Mouse (Mus musculus) intestine, embryonic 14.5 days (tissue): ENCODE data around the gene Cfap46. TPM values are rescaled to one million over a fixed set of nuclear protein-coding genes. Genes with fewer than 3 reads are reported as not detected.

Source experiments
- ATAC-seq: fragments of 200-750 bp; cut with Nextera tagmentation; replicated peaks from 2 replicates; pipeline ENCODE4 v1.8.0; 2017; ENCODE audit warnings: low read depth, moderate number of reproducible peaks, moderate TSS enrichment, moderate library complexity; ENCODE audit not compliant: low FRiP score, low TSS enrichment
- DNase-seq: peaks from one replicate; pipeline ENCODE4 v3.0.0-alpha.2; 2018; ENCODE audit warnings: low spot score
- H3K27ac ChIP-seq: fragments of 300-500 bp; sonication (generic); 2 replicates; pipeline ENCODE4 v1.5.1; 2014; ENCODE audit warnings: low read depth, mild to moderate bottlenecking, control low read depth
- H3K27me3 ChIP-seq: fragments of 300-500 bp; sonication (generic); replicated peaks from 2 replicates; pipeline ENCODE4 v1.6.1; 2014; ENCODE audit warnings: low read length, control low read depth; ENCODE audit not compliant: control insufficient read depth, insufficient read depth
- H3K36me3 ChIP-seq: fragments of 300-500 bp; sonication (generic); 2 replicates; pipeline ENCODE4 v1.6.1; 2014; ENCODE audit warnings: low read length, control low read depth; ENCODE audit not compliant: control insufficient read depth, insufficient read depth
- H3K4me1 ChIP-seq: fragments of 300-500 bp; sonication (generic); replicated peaks from 2 replicates; pipeline ENCODE4 v1.6.1; 2014; ENCODE audit warnings: low read length, control low read depth, mixed read lengths; ENCODE audit not compliant: control insufficient read depth, insufficient read depth
- H3K4me2 ChIP-seq: fragments of 300-500 bp; sonication (generic); 2 replicates; pipeline ENCODE4 v1.6.1; 2014; ENCODE audit warnings: low read length
- H3K4me3 ChIP-seq: fragments of 300-500 bp; sonication (generic); 2 replicates; pipeline ENCODE4 v1.5.1; 2014; ENCODE audit warnings: low read depth, low read length, control low read depth, mixed read lengths
- H3K9ac ChIP-seq: fragments of 300-500 bp; sonication (generic); 2 replicates; pipeline ENCODE4 v1.6.1; 2014; ENCODE audit warnings: mild to moderate bottlenecking, low read length
- H3K9me3 ChIP-seq: fragments of 300-500 bp; sonication (generic); 2 replicates; pipeline ENCODE4 v1.6.1; 2016; ENCODE audit warnings: low read length, control low read depth; ENCODE audit not compliant: control insufficient read depth
- WGBS: fragments of 180-500 bp; shearing (Covaris S2); extraction: QIAGEN DNeasy Blood & Tissue Kit; methylation state at CpG from one replicate; pipeline ENCODE4 v1.1.7; 2014; 5-methylcytosine and 5-hydroxymethylcytosine counted together
- polyA plus RNA-seq: library from polyadenylated mRNA; unstranded; fragments of >200 nt; fragmentation: Nextera tagmentation; extraction: Ambion mirVana; gene quantifications from 2 replicates; pipeline ENCODE4 v1.2.1, GENCODE M21; 2014

Gene Cfap46
- polyA plus RNA-seq, 1 experiment from 2014 or later = 0.14 TPM

- ATAC-seq (no peak), DNase-seq (peak; percentile 98)
- H3K27me3 ChIP-seq = no peaks in the 10 kb centered on the region
- no peaks in the 10 kb centered on the region for H3K9me3 ChIP-seq
- no peak overlapping the region for H3K4me2 ChIP-seq
- no peaks in the 10 kb centered on the region for H3K4me1 ChIP-seq
- H3K4me3 ChIP-seq = no peak overlapping the region
- H3K9ac ChIP-seq = no peak overlapping the region
- no peak overlapping the region for H3K27ac ChIP-seq
- 44% methylated on average over 10 of the region's 10 CpGs for WGBS
- no peaks in the 10 kb centered on the region for H3K36me3 ChIP-seq
These were observed 35.4 kb downstream of the Cfap46 start for GRCm38 (mm10) chr7:139648107-139648824.

- no peak for DNase-seq
- H3K27ac ChIP-seq = no peak overlapping the region
- H3K9ac ChIP-seq = no peak overlapping the region
- WGBS = 53% methylated on average over 2 of the region's 2 CpGs
- H3K4me1 ChIP-seq = no peaks in the 10 kb centered on the region
- no peak overlapping the region for H3K4me3 ChIP-seq
- no peaks in the 10 kb centered on the region for H3K36me3 ChIP-seq
- no peak overlapping the region for H3K4me2 ChIP-seq
- H3K9me3 ChIP-seq = no peaks in the 10 kb centered on the region
- no peak for ATAC-seq
- H3K27me3 ChIP-seq = no peaks in the 10 kb centered on the region
These were observed 50.2 kb downstream of the Cfap46 start for GRCm38 (mm10) chr7:139633393-139633792.

GRCm38 (mm10) chr7:139625156-139625555 is 58.5 kb downstream of the Cfap46 start:
- Histone ChIP-seq H3K36me3 (no peaks in the 10 kb centered on the region), H3K4me1 (no peaks in the 10 kb centered on the region), H3K4me3 (no peak overlapping the region), H3K9me3 (no peaks in the 10 kb centered on the region), H3K27me3 (no peaks in the 10 kb centered on the region), H3K27ac (no peak overlapping the region), H3K4me2 (no peak overlapping the region), H3K9ac (no peak overlapping the region)
- no peak for DNase-seq
- no peak for ATAC-seq
- WGBS = 83% methylated on average over 9 of the region's 9 CpGs

GRCm38 (mm10) chr7:139622568-139622967 is 61.0 kb downstream of the Cfap46 start:
- no peaks in the 10 kb centered on the region for H3K27me3 ChIP-seq
- WGBS = 83% methylated on average over 13 of the region's 13 CpGs
- H3K27ac ChIP-seq = no peak overlapping the region
- H3K4me1 ChIP-seq = no peaks in the 10 kb centered on the region
- no peak overlapping the region for H3K4me3 ChIP-seq
- no peak for ATAC-seq
- DNase-seq = no peak
- no peak overlapping the region for H3K4me2 ChIP-seq
- no peaks in the 10 kb centered on the region for H3K36me3 ChIP-seq
- H3K9ac ChIP-seq = no peak overlapping the region
- H3K9me3 ChIP-seq = no peaks in the 10 kb centered on the region

- H3K9me3 ChIP-seq = no peaks in the 10 kb centered on the region
- peak; percentile 86 for DNase-seq
- WGBS = 62% methylated on average over 12 of the region's 12 CpGs
- ATAC-seq = peak; percentile 63
- H3K4me2 ChIP-seq = no peak overlapping the region
- H3K27ac ChIP-seq = no peak overlapping the region
- H3K4me3 ChIP-seq = no peak overlapping the region
- H3K36me3 ChIP-seq = no peaks in the 10 kb centered on the region
- no peaks in the 10 kb centered on the region for H3K4me1 ChIP-seq
- H3K27me3 ChIP-seq = no peaks in the 10 kb centered on the region
- H3K9ac ChIP-seq = no peak overlapping the region
These were observed 67.5 kb downstream of the Cfap46 start for GRCm38 (mm10) chr7:139615767-139616766.

GRCm38 (mm10) chr7:139610328-139610727 is 73.3 kb downstream of the Cfap46 start:
- Histone ChIP-seq H3K4me2 (no peak overlapping the region), H3K27me3 (no peaks in the 10 kb centered on the region), H3K36me3 (no peaks in the 10 kb centered on the region), H3K9ac (no peak overlapping the region), H3K4me3 (no peak overlapping the region), H3K4me1 (no peaks in the 10 kb centered on the region), H3K27ac (no peak overlapping the region), H3K9me3 (no peaks in the 10 kb centered on the region)
- DNase-seq (no peak), ATAC-seq (no peak)
- 78% methylated on average over 2 of the region's 2 CpGs for WGBS

GRCm38 (mm10) chr7:139595862-139596261 is 87.8 kb downstream of the Cfap46 start:
- H3K4me2 ChIP-seq = no peak overlapping the region
- DNase-seq (no peak), ATAC-seq (no peak)
- WGBS = 59% methylated on average over 6 of the region's 6 CpGs
- H3K27me3 ChIP-seq = no peaks in the 10 kb centered on the region
- no peak overlapping the region for H3K27ac ChIP-seq
- H3K4me3 ChIP-seq = no peak overlapping the region
- no peak overlapping the region for H3K9ac ChIP-seq
- H3K4me1 ChIP-seq = no peaks in the 10 kb centered on the region
- no peaks in the 10 kb centered on the region for H3K9me3 ChIP-seq
- H3K36me3 ChIP-seq = no peaks in the 10 kb centered on the region

GRCm38 (mm10) chr7:139595311-139595710 is 88.3 kb downstream of the Cfap46 start:
- Histone ChIP-seq H3K4me3 (no peak overlapping the region), H3K27ac (no peak overlapping the region), H3K4me1 (no peaks in the 10 kb centered on the region), H3K27me3 (no peaks in the 10 kb centered on the region), H3K9ac (no peak overlapping the region), H3K9me3 (no peaks in the 10 kb centered on the region), H3K36me3 (no peaks in the 10 kb centered on the region), H3K4me2 (no peak overlapping the region)
- WGBS = 70% methylated on average over 6 of the region's 6 CpGs
- no peak for ATAC-seq
- DNase-seq = no peak
